Mouse (Mus musculus): ENCODE measurements around the gene Gm9844. TPM values are rescaled to one million over a fixed set of nuclear protein-coding genes. Genes with fewer than 3 reads are reported as not detected.

Gm9844 gene
- total and polyA plus RNA-seq, 2 experiments from 2014 or later: 13.5 to 44.4 TPM

DNA sequence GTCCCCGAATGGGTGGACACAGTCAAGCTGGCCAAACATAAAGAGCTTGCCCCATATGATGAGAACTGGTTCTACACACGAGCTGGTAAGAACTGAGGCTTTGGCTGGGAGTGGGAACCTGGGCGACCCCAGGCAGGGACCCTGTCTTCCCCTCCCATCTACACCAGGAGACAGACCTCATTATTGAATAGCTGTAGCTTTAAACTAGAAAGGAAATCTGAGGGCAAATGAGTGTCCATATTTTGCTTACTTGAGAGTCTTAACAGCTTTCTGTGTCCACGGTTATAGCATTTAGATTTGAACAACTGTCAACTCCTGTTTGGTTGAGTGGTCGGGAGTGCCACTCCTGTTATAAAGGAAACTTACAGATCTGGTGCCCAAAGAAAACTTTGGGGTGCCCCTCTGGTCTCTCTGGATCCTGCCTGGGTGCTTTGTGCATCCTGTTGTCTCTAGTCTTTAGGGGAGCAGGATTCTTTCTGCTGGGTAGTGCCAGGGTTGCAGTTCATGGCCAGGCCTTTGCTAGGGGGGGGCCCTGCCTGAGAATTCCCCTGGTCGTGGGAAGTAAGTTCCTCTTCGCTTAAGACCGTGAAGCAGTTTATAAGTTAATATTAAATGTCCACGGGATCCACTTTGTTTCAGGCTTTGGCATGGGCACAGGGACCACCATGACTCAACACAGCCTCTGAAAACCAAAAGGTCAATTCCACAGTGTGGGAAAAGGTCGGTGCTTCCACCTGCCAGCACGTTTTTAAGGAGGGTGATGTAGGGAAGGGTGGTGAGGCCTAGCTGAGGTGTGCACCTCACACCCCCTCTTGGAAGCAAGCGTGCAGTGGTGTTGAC lies 23.7 kb downstream of the Gm9844 start:
- Histone ChIP-seq H3K36me3 (ENCODE audit: insufficient read depth, low read length) (peaks cover 34% of the 10 kb centered on the region), H3K4me1 (ENCODE audit: insufficient read depth, low read length) (peaks cover 9% of the 10 kb centered on the region), H3K4me3 (ENCODE audit: low read depth, low read length) (peak overlapping the region; percentile 99), H3K27me3 (ENCODE audit: insufficient read depth, low read length) (no peaks in the 10 kb centered on the region), H3K9ac (replicated peaks; ENCODE audit: low read length, poor library complexity, severe bottlenecking) (peak overlapping the region; percentile 99), H3K27ac (ENCODE audit: low read depth, low read length) (no peak overlapping the region), H3K4me2 (ENCODE audit: low read depth, low read length, poor library complexity, severe bottlenecking) (peak overlapping the region; percentile 76), H3K9me3 (ENCODE audit: low read length) (no peaks in the 10 kb centered on the region)
- TF ChIP-seq CTCF (IDR thresholded peaks at IDR 0.05): no peak
- DNase-seq (ENCODE audit: low spot score) (no peak), ATAC-seq (ENCODE audit: low FRiP score) (no peak)
- 40% methylated on average over 12 of the region's 12 CpGs for WGBS

DNA sequence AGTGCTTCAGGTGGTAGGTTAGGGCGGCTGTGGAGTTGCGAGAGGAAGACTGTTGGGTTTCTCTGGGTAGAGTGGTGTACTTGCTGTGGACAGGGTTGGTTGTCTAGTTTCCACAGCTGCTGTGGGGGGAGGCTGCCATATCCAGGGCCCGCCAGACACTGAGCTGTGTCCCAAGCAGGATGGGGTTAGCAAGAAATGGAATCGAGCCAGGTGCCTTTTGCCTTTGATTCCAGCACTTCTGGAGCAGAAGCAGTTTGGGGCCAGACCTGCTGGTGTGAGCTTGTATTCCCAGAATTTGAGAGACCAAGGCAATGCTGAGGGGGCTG lies 24.3 kb downstream of the Gm9844 start:
- H3K4me2 ChIP-seq (ENCODE audit: low read depth, low read length, poor library complexity, severe bottlenecking): peak overlapping the region; percentile 76

DNA sequence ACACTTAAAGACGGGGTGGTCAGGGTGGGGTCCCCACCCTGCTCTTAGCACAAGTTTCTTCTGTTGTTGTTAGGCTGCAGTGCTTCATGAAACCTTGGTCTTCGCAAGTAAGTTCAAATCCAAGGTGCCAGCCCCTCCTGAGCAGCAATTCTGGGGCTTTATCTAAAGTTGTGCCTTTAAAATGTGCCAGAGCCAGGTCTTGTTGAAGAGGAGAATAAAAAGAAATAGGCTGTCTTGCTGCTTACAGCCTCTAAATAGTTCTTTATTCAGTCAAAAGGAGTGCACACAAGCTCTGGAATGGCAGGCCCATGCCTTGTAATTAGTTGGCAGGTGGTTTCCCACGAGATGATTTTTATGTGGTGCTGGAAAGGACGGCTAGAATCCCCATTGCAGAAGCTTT lies 25.1 kb downstream of the Gm9844 start:
- no peak for ATAC-seq (ENCODE audit: low FRiP score)
- DNase-seq (ENCODE audit: low spot score): no peak
- H3K4me2 ChIP-seq (ENCODE audit: low read depth, low read length, poor library complexity, severe bottlenecking): no peak overlapping the region
- no peak overlapping the region for H3K4me3 ChIP-seq (ENCODE audit: low read depth, low read length)
- H3K9ac ChIP-seq (replicated peaks; ENCODE audit: low read length, poor library complexity, severe bottlenecking): 0 out of 2 replicates have a peak overlapping the region, but pooled peaks have one; percentile 13
- no peak overlapping the region for H3K27ac ChIP-seq (ENCODE audit: low read depth, low read length)
- H3K9me3 ChIP-seq (ENCODE audit: low read length): no peaks in the 10 kb centered on the region
- 77% methylated on average over 4 of the region's 4 CpGs for WGBS
- peaks cover 34% of the 10 kb centered on the region for H3K36me3 ChIP-seq (ENCODE audit: insufficient read depth, low read length)
- no peaks in the 10 kb centered on the region for H3K27me3 ChIP-seq (ENCODE audit: insufficient read depth, low read length)
- TF ChIP-seq CTCF (IDR thresholded peaks at IDR 0.05): no peak
- H3K4me1 ChIP-seq (ENCODE audit: insufficient read depth, low read length): peaks cover 9% of the 10 kb centered on the region

More for the DNA sequence above, 24.3 kb downstream of the Gm9844 start:
- no peak overlapping the region for H3K4me3 ChIP-seq (ENCODE audit: low read depth, low read length)
- no peak for DNase-seq (ENCODE audit: low spot score)
- no peak for ATAC-seq (ENCODE audit: low FRiP score)
- H3K36me3 ChIP-seq (ENCODE audit: insufficient read depth, low read length): peaks cover 34% of the 10 kb centered on the region
- no peaks in the 10 kb centered on the region for H3K27me3 ChIP-seq (ENCODE audit: insufficient read depth, low read length)
- no peaks in the 10 kb centered on the region for H3K9me3 ChIP-seq (ENCODE audit: low read length)
- no peak for TF ChIP-seq CTCF (IDR thresholded peaks at IDR 0.05)
- H3K9ac ChIP-seq (replicated peaks; ENCODE audit: low read length, poor library complexity, severe bottlenecking): peak overlapping the region; percentile 99
- no peak overlapping the region for H3K27ac ChIP-seq (ENCODE audit: low read depth, low read length)
- peaks cover 9% of the 10 kb centered on the region for H3K4me1 ChIP-seq (ENCODE audit: insufficient read depth, low read length)
- 71% methylated on average over 4 of the region's 4 CpGs for WGBS

DNA sequence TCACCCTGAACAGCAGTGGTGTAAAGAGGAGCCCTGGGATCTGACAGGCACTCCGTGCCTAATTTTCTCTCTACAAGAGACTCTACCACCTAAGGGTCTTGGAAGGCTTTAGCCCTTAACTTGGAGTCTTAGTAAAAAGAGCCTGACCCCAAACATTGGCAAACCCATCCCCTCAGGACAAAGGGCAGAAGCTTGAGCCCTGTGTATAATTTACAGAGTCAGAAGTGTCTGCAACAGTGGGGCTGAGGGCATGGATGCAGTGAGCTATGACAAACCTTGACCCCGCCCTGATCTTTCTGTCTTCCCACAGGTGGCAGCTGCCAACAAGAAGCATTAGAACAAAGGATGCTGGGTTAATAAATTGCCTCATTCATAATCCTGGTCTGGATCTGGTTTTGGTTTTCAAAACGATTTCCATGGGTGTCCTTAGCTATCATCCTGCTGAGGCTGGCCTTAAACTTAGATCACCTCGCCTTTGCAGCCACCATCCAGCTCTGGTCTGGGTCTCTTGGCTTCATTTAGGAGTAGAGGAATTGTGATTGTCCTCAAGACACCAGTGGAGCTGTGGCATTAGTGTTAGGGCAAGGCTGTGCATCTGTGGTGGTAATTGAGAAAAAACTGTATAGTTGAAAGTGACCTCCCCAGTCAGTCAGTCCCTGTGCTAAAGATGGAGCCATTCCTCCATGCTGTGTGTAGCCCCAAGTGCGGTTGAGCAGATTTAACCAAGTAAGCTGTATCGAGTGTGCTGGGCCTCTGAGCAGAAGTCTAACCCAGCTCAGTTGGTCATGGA lies 27.6 kb downstream of the Gm9844 start:
- H3K36me3 ChIP-seq (ENCODE audit: insufficient read depth, low read length): peaks cover 34% of the 10 kb centered on the region
- H3K9ac ChIP-seq (replicated peaks; ENCODE audit: low read length, poor library complexity, severe bottlenecking): no peak overlapping the region
- 84% methylated on average over 6 of the region's 6 CpGs for WGBS
- H3K27me3 ChIP-seq (ENCODE audit: insufficient read depth, low read length): no peaks in the 10 kb centered on the region
- no peak for ATAC-seq (ENCODE audit: low FRiP score)
- peaks cover 9% of the 10 kb centered on the region for H3K4me1 ChIP-seq (ENCODE audit: insufficient read depth, low read length)
- H3K9me3 ChIP-seq (ENCODE audit: low read length): no peaks in the 10 kb centered on the region
- no peak for TF ChIP-seq CTCF (IDR thresholded peaks at IDR 0.05)
- no peak for DNase-seq (ENCODE audit: low spot score)
- no peak overlapping the region for H3K27ac ChIP-seq (ENCODE audit: low read depth, low read length)
- no peak overlapping the region for H3K4me3 ChIP-seq (ENCODE audit: low read depth, low read length)
- H3K4me2 ChIP-seq (ENCODE audit: low read depth, low read length, poor library complexity, severe bottlenecking): no peak overlapping the region

DNA sequence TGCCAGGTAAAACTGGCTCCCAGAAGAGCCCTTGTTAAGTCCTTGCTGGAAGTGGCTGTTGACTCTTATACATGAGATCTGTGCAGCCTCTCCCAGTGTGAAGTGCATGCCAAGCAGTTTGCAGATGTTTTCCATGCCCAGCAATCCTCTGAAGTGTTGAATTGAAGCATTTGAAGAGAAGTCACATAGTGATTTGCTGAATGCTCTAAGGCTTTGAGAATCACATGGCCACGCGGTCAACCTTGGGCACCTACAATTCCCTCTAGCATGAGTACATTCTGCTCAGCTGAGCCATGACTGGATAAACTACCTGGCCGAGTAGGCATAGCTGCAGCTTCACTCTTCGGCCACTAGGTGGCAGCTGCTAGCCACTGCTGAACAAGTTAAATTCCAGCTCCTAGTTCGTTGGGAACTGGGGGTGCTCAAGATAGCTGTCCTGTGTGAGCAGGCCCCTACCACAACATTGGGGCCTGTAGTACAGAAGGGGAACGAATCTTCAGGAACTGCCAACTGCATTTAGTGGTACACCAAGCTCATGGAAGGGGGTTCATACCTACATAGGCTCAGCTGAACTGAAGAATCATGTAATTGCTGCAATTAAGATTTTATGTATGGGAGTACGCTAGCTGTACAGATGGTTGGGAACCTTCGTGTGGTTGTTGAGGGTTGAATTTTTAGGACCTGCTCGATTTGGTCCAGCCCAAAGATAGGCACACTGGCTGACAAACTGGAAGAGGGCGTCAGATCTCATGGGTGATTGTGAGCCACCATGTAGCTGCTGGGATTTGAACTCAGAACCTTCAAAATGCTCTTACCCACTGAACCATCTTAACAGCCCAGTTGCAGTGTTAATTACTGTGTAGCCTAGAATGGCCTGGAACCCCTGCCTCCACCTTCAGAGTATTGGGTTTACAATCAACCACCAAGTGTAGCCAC lies 28.5 kb downstream of the Gm9844 start:
- no peaks in the 10 kb centered on the region for H3K27me3 ChIP-seq (ENCODE audit: insufficient read depth, low read length)
- peaks cover 34% of the 10 kb centered on the region for H3K36me3 ChIP-seq (ENCODE audit: insufficient read depth, low read length)
- ATAC-seq (ENCODE audit: low FRiP score): peak; percentile 55; the same call in 1 of the 2 replicates
- no peak overlapping the region for H3K9ac ChIP-seq (replicated peaks; ENCODE audit: low read length, poor library complexity, severe bottlenecking)
- TF ChIP-seq CTCF (IDR thresholded peaks at IDR 0.05): peak; percentile 99
- no peak overlapping the region for H3K27ac ChIP-seq (ENCODE audit: low read depth, low read length)
- 29% methylated on average over 10 of the region's 10 CpGs for WGBS
- H3K4me2 ChIP-seq (ENCODE audit: low read depth, low read length, poor library complexity, severe bottlenecking): no peak overlapping the region
- no peak overlapping the region for H3K4me3 ChIP-seq (ENCODE audit: low read depth, low read length)
- H3K9me3 ChIP-seq (ENCODE audit: low read length): no peaks in the 10 kb centered on the region
- peaks cover 9% of the 10 kb centered on the region for H3K4me1 ChIP-seq (ENCODE audit: insufficient read depth, low read length)
- DNase-seq (ENCODE audit: low spot score): peak; percentile 86

Data from midbrain, postnatal 0 days (tissue).